Mouse (Mus musculus) embryo, embryonic 11.5 days (tissue): ENCODE data around the gene Trim8.

Source experiments
- DNase-seq: peaks from one replicate; pipeline ENCODE4 v3.0.0-alpha.2; 2012; ENCODE audit warnings: low read depth, low spot score

Gene Trim8

GRCm38 (mm10) chr19:46479306-46480075, 22.0 kb upstream of the Trim8 start:
- DNase-seq = no peak

GRCm38 (mm10) chr19:46480624-46481345, 20.7 kb upstream of the Trim8 start:
- no peak for DNase-seq

- no peak for DNase-seq
Observed at GRCm38 (mm10) chr19:46481352-46481751, 20.1 kb upstream of the Trim8 start.

GRCm38 (mm10) chr19:46481756-46482155, 19.7 kb upstream of the Trim8 start:
- no peak for DNase-seq

- no peak for DNase-seq
Observed at GRCm38 (mm10) chr19:46482896-46483516, 18.5 kb upstream of the Trim8 start.

- DNase-seq = no peak
Observed at GRCm38 (mm10) chr19:46483701-46484328, 17.7 kb upstream of the Trim8 start.

GRCm38 (mm10) chr19:46484518-46484917, 17.0 kb upstream of the Trim8 start:
- no peak for DNase-seq

- DNase-seq = no peak
Observed at GRCm38 (mm10) chr19:46485847-46486246, 15.7 kb upstream of the Trim8 start.

GRCm38 (mm10) chr19:46486709-46487108, 14.8 kb upstream of the Trim8 start:
- DNase-seq = no peak

- no peak for DNase-seq
Observed at GRCm38 (mm10) chr19:46489448-46489847, 12.1 kb upstream of the Trim8 start.

GRCm38 (mm10) chr19:46490634-46491033, 10.9 kb upstream of the Trim8 start:
- DNase-seq = no peak

GRCm38 (mm10) chr19:46495136-46495535, 6.4 kb upstream of the Trim8 start:
- DNase-seq = no peak

- DNase-seq = no peak
Observed at GRCm38 (mm10) chr19:46497230-46497629, 4.3 kb upstream of the Trim8 start.

GRCm38 (mm10) chr19:46499539-46499835, 2.0 kb upstream of the Trim8 start:
- no peak for DNase-seq

GRCm38 (mm10) chr19:46499836-46500580, 1.5 kb upstream of the Trim8 start:
- peak; percentile 99 for DNase-seq

GRCm38 (mm10) chr19:46500581-46501341, 741 bp upstream of the Trim8 start:
- no peak for DNase-seq

GRCm38 (mm10) chr19:46502069-46502455, 560 bp downstream of the Trim8 start:
- no peak for DNase-seq

GRCm38 (mm10) chr19:46502471-46503166, 1.1 kb downstream of the Trim8 start:
- no peak for DNase-seq

- no peak for DNase-seq
Observed at GRCm38 (mm10) chr19:46503351-46504084, 2.0 kb downstream of the Trim8 start.
